Mouse (Mus musculus): ENCODE data around the gene Mybbp1a.

GRCm38 (mm10) chr11:72397072-72397471, 44.1 kb upstream of the Mybbp1a start:
- no peak for TF ChIP-seq CTCF (IDR thresholded peaks at IDR 0.05; ENCODE audit: extremely low read depth, insufficient read depth, low read length)
- no peak for TF ChIP-seq POLR2A (IDR thresholded peaks at IDR 0.05; ENCODE audit: extremely low read depth, insufficient read depth, low read length)
